Mouse (Mus musculus): ENCODE measurements around the gene Olfr1265. TPM values are rescaled to one million over a fixed set of nuclear protein-coding genes. Genes with fewer than 3 reads are reported as not detected.

Olfr1265 gene
- not detected for polyA plus RNA-seq (2017; shearing (Covaris generic))

GRCm38 (mm10) chr2:90035037-90035436 lies at the start of gene Olfr1265:
TSS of gene Olfr1265 (plus strand) at chr2:90035337.
- ATAC-seq, result no peak

GRCm38 (mm10) chr2:89990921-89991320 lies 44.2 kb upstream of the Olfr1265 start, which contains the start of gene Olfr1261:
TSS of gene Olfr1261 (plus strand) at chr2:89991221.
- no peak for ATAC-seq

DNA sequence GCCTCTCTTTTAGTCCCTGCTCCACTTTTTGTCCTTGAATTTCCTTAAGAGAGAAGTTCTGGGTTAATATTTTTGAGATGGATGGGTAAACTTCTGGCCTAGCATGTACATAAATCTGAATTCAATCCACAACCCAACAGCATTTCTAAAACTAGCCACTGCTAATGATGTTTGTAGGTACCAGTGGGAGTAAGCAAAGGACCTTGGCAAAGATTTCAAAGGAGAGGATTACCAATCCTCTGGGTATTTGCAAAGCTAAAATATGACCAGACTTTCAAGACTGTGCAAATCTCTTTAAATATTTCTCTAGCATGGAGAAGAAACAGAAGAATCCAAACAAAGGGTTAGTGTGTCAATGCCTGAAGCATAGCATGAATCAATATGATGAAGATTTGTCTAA lies 35.3 kb upstream of the Olfr1265 start, which contains the start of gene Olfr1262:
TSS of gene Olfr1262 (plus strand) at position 301 of the 400 bp plus-strand sequence.
- no peak for ATAC-seq

DNA sequence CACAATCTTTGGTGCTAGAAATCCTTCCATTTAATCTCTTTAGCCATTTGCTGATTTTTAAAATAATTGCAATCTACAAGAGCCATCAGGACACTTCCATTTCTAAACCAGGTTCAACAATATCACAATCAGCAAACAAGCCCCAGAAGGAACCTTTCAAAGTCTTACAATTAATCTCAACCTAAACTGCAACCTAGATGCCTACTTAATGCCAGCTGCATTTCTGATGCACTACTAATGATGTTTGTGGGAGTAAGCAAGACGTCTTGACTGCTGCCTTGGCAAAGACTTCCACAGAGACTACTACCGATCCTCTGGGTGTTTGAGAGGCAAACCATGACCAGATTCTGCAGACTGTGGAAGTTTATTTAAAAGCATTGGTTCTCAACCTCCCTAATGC lies 23.3 kb upstream of the Olfr1265 start, which contains the start of gene Olfr1263:
TSS of gene Olfr1263 (plus strand) at position 301 of the 400 bp plus-strand sequence.
- no peak for ATAC-seq

DNA sequence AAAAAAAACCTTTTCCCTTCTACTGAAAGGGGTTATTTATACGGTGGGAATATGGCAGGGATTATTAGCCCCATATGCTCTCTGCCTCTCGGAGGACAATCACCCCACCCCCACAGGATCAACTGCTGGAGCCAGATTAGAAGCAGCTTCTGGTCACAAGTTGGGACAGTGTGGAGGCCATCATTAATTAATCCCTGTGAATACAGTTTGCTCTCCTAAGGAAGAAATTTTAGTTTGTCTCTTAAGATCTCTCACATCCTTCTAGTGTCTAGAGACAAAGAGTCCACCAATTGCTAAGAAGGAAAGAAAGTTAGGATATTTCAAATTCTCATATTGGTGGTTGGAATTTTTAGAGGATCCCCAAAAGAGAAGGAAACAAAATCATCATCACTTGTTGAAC lies 9.7 kb upstream of the Olfr1265 start, which contains the start of gene Olfr1264:
TSS of gene Olfr1264 (minus strand) at position 101 of the 400 bp plus-strand sequence.
- ATAC-seq, result no peak

DNA sequence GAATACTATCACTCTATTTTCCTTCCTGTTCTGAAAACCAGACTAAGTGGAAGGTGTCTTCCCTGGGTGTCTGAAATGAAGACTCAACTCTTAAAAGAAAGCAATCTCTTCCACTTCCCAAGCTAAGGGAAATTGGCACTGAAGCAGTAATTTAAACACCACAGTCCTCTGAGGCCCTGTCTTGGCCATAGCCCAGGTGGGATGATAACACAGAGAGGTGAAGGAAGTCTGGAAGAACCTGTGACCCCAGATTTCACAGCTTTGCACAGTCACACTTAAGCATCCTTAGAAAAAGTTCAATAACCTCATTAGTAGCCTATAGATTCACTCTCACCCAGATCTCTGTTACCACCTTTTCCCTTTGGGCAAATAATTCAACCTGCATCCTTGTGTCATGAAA lies 28.4 kb downstream of the Olfr1265 start, which contains the start of gene Olfr140:
TSS of gene Olfr140 (minus strand) at position 101 of the 400 bp plus-strand sequence.
- ATAC-seq, result no peak

GRCm38 (mm10) chr2:90070065-90070464 lies 34.9 kb downstream of the Olfr1265 start:
- ATAC-seq, result no peak

Other genes starting within 250 kb of the Olfr1265 start
- gene Olfr1254, start 241.7 kb upstream of the Olfr1265 start, polyA plus RNA-seq (2017; shearing (Covaris generic)), result not detected
- not detected for gene Olfr1255, start 223.3 kb upstream of the Olfr1265 start, polyA plus RNA-seq (2017; shearing (Covaris generic))
- not detected for gene Olfr1256, start 193.8 kb upstream of the Olfr1265 start, polyA plus RNA-seq (2017; shearing (Covaris generic))
- not detected for gene Olfr48, start 187.1 kb upstream of the Olfr1265 start, polyA plus RNA-seq (2017; shearing (Covaris generic))
- not detected for gene Olfr1257, start 156.9 kb upstream of the Olfr1265 start, polyA plus RNA-seq (2017; shearing (Covaris generic))
- not detected for gene Olfr1258, start 108.0 kb upstream of the Olfr1265 start, polyA plus RNA-seq (2017; shearing (Covaris generic))
- gene Olfr1259, start 86.7 kb upstream of the Olfr1265 start, polyA plus RNA-seq (2017; shearing (Covaris generic)), result not detected
- gene Olfr1260, start 61.0 kb upstream of the Olfr1265 start, polyA plus RNA-seq (2017; shearing (Covaris generic)), result not detected
- gene Olfr1261, start 44.1 kb upstream of the Olfr1265 start, polyA plus RNA-seq (2017; shearing (Covaris generic)), result not detected
- gene Olfr1262, start 35.2 kb upstream of the Olfr1265 start, polyA plus RNA-seq (2017; shearing (Covaris generic)), result not detected
- gene Olfr1263, start 23.2 kb upstream of the Olfr1265 start, polyA plus RNA-seq (2017; shearing (Covaris generic)), result not detected
- gene Olfr1264, start 9.8 kb upstream of the Olfr1265 start, polyA plus RNA-seq (2017; shearing (Covaris generic)), result not detected
- not detected for gene Olfr140, start 28.3 kb downstream of the Olfr1265 start, polyA plus RNA-seq (2017; shearing (Covaris generic))
- gene Olfr1269, start 86.1 kb downstream of the Olfr1265 start, polyA plus RNA-seq (2017; shearing (Covaris generic)), result under 1 TPM in 1 of 3 experiments, not detected in 2; 0.34 TPM
- gene Olfr32, start 107.0 kb downstream of the Olfr1265 start, polyA plus RNA-seq (2017; shearing (Covaris generic)), result not detected
- not detected for gene Olfr1270, start 117.8 kb downstream of the Olfr1265 start, polyA plus RNA-seq (2017; shearing (Covaris generic))
- not detected for gene Olfr1506, start 189.2 kb downstream of the Olfr1265 start, polyA plus RNA-seq (2017; shearing (Covaris generic))
- not detected for gene Olfr142, start 222.3 kb downstream of the Olfr1265 start, polyA plus RNA-seq (2017; shearing (Covaris generic))
- under 1 TPM in 1 of 3 experiments, not detected in 2; 0.05 TPM for gene Olfr1271, start 235.7 kb downstream of the Olfr1265 start, polyA plus RNA-seq (2017; shearing (Covaris generic))

Data from inflammation-experienced regulatory T-cells, adult 6 months (primary cell).